Mouse (Mus musculus): ENCODE measurements around the gene Cracr2b.

- TF ChIP-seq CTCF (IDR thresholded peaks at IDR 0.05 in 2 of 3, conservative IDR thresholded peaks at IDR 0.05 in 1 of 3; ENCODE audit: control insufficient read depth in 1 of 3, insufficient read depth in 1 of 3, low read depth in 2 of 3, low read length in 3 of 3, poor library complexity in 1 of 3, severe bottlenecking in 1 of 3) (no peak), EP300 (IDR thresholded peaks at IDR 0.05; ENCODE audit: low read depth in 1 of 2, low read length in 2 of 2) (no peak), GATA1 (IDR thresholded peaks at IDR 0.05; ENCODE audit: low read depth, low read length) (no peak), MYC (IDR thresholded peaks at IDR 0.05; ENCODE audit: low read depth, low read length) (no peak), POLR2A (IDR thresholded peaks at IDR 0.05; ENCODE audit: control insufficient read depth in 1 of 2, insufficient read depth in 1 of 2, low read depth in 1 of 2, low read length in 2 of 2, poor library complexity in 1 of 2) (no peak), SIN3A (IDR thresholded peaks at IDR 0.05; ENCODE audit: low read length) (no peak), POLR2AphosphoS2 (IDR thresholded peaks at IDR 0.05; ENCODE audit: low read length) (no peak), MAFK (IDR thresholded peaks at IDR 0.05; ENCODE audit: borderline replicate concordance, low read depth, low read length) (no peak), RCOR1 (IDR thresholded peaks at IDR 0.05; ENCODE audit: low read depth, low read length) (no peak), TBP (IDR thresholded peaks at IDR 0.05; ENCODE audit: low read depth, low read length) (no peak)
Observed at GRCm38 (mm10) chr7:141439140-141439679, 21.7 kb upstream of the Cracr2b start.
